Mouse (Mus musculus): ENCODE data around the gene Retn. TPM values are rescaled to one million over a fixed set of nuclear protein-coding genes. Genes with fewer than 3 reads are reported as not detected.

The Retn gene
- polyA plus RNA-seq, 1 experiment from 2014 or later = not detected

DNA sequence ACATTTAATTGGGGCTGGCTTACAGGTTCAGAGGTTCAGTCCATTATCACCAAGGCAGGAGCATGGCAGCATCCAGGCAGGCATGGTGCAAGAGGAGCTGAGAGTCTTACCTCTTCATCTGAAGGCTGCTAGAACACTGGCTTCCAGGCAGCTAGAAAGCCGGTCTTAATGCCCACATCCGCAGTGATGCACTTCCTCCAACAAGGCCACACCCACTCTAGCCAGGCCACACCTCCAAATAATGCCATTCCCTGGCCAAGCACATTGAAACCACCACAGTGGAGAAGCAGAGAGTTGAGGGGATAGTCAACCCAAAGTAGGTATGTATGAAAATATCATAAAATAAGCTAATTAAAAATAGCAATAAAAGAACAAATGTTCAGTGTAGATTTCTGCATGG lies 14.8 kb downstream of the Retn start:
- Histone ChIP-seq H3K27me3 (no peaks in the 10 kb centered on the region; the same call in 1 of the 2 replicates), H3K4me2 (replicated peaks) (no peak overlapping the region), H3K27ac (no peak overlapping the region), H3K4me3 (no peak overlapping the region), H3K4me1 (no peaks in the 10 kb centered on the region; the same call in 1 of the 2 replicates), H3K9me3 (replicated peaks) (no peaks in the 10 kb centered on the region), H3K36me3 (no peaks in the 10 kb centered on the region), H3K9ac (no peak overlapping the region)
- no peak for ATAC-seq (ENCODE audit: low FRiP score)
- 93% methylated on average over 2 of the region's 2 CpGs for WGBS

DNA sequence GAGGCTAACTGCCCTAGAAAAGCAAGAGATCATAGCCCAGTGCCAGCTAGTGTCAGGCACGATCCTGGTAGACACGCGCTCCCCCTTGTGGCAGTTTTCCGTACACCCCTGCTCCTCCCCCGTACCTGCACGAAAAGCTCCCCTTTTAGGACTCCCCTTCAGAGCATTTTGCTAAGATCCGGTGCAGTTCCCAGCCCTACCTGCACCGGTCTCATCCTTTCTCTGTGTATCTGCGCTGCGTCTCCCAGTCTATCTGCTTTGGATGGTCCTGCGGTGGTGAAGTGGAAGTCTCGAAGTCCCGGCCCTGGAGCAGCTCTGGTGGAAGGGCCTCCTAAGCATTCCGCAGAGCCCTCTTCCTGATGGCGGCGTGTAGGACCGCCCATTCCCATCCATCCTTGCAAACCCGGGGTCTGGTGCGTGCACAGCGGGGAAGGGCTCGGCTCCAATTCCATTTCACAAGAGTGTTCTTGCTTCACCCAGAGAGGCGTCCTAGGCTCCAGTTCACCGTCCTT lies 16.5 kb downstream of the Retn start, which contains the start of gene Fcor:
Gene Fcor (minus strand): TSS at position 383 of the 512 bp plus-strand sequence.
- WGBS = under 1% methylated on average over 23 of the region's 23 CpGs
- Histone ChIP-seq H3K9me3 (replicated peaks) (no peaks in the 10 kb centered on the region), H3K4me1 (peaks cover 2% of the 10 kb centered on the region; the same call in 1 of the 2 replicates), H3K9ac (peak within 1 kb of the TSS; percentile 54), H3K4me3 (peak within 1 kb of the TSS; percentile 41), H3K4me2 (replicated peaks) (peak within 1 kb of the TSS; percentile 60), H3K27me3 (no peaks in the 10 kb centered on the region; the same call in 1 of the 2 replicates), H3K27ac (peak within 1 kb of the TSS; percentile 68), H3K36me3 (no peaks in the 10 kb centered on the region)
- ATAC-seq (ENCODE audit: low FRiP score) = peak; percentile 87

DNA sequence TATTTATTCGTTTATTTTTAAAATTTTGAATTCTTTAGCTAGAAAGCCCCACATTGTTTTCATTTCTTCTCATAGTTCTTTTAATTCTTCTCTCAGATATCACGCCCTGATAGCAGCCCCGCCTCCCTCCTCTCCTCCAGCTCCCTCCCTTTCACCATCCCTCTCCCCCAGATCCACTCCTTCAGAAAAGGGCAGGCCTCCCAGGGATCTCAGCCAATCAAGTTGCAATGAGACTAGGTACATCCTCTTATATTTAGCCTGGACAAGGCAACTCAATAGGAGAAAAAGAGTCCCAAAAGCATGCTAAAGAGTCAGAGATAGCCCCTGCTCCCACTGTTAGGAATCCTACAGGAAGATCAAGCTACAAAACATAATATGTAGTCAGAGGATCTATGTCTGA lies 19.1 kb downstream of the Retn start:
- H3K4me1 ChIP-seq = peaks cover 13% of the 10 kb centered on the region
- no peak for ATAC-seq (ENCODE audit: low FRiP score)
- no peaks in the 10 kb centered on the region for H3K27me3 ChIP-seq
- no peaks in the 10 kb centered on the region for H3K9me3 ChIP-seq (replicated peaks)
- 39% methylated on average over 3 of the region's 3 CpGs for WGBS
- no peak overlapping the region for H3K4me3 ChIP-seq
- peaks cover 11% of the 10 kb centered on the region for H3K36me3 ChIP-seq
- H3K27ac ChIP-seq = no peak overlapping the region
- no peak overlapping the region for H3K4me2 ChIP-seq (replicated peaks)
- no peak overlapping the region for H3K9ac ChIP-seq

GRCm38 (mm10) chr8:3676131-3676992 lies 20.8 kb downstream of the Retn start, which contains the start of gene Trappc5:
Gene Trappc5, plus strand, starts transcription at chr8:3676299.
- peaks cover 28% of the 10 kb centered on the region for H3K36me3 ChIP-seq
- 1% methylated on average over 61 of the region's 61 CpGs for WGBS
- peak within 1 kb of the TSS; percentile 85 for H3K4me2 ChIP-seq (replicated peaks)
- H3K4me3 ChIP-seq = peak within 1 kb of the TSS; percentile 89
- H3K27ac ChIP-seq = peak within 1 kb of the TSS; percentile 85
- H3K4me1 ChIP-seq = peaks cover 13% of the 10 kb centered on the region
- ATAC-seq (ENCODE audit: low FRiP score) = peak; percentile 87
- peak within 1 kb of the TSS; percentile 96 for H3K9ac ChIP-seq
- H3K9me3 ChIP-seq (replicated peaks) = no peaks in the 10 kb centered on the region
- H3K27me3 ChIP-seq = no peaks in the 10 kb centered on the region

GRCm38 (mm10) chr8:3676993-3677579 lies 21.5 kb downstream of the Retn start:
- Histone ChIP-seq H3K36me3 (peaks cover 34% of the 10 kb centered on the region), H3K4me1 (peaks cover 13% of the 10 kb centered on the region), H3K27ac (0 out of 2 replicates have a peak overlapping the region, but pooled peaks have one; percentile 85), H3K9me3 (replicated peaks) (no peaks in the 10 kb centered on the region), H3K4me3 (peak overlapping the region; percentile 89), H3K27me3 (no peaks in the 10 kb centered on the region), H3K4me2 (replicated peaks) (peak overlapping the region; percentile 85), H3K9ac (peak overlapping the region; percentile 96)
- 6% methylated on average over 15 of the region's 15 CpGs for WGBS
- peak; percentile 14; the same call in 1 of the 2 replicates for ATAC-seq (ENCODE audit: low FRiP score)

- no peak for ATAC-seq (ENCODE audit: low FRiP score)
- 97% methylated on average over 23 of the region's 23 CpGs for WGBS
Observed at GRCm38 (mm10) chr8:3678831-3679230, 23.3 kb downstream of the Retn start.

DNA sequence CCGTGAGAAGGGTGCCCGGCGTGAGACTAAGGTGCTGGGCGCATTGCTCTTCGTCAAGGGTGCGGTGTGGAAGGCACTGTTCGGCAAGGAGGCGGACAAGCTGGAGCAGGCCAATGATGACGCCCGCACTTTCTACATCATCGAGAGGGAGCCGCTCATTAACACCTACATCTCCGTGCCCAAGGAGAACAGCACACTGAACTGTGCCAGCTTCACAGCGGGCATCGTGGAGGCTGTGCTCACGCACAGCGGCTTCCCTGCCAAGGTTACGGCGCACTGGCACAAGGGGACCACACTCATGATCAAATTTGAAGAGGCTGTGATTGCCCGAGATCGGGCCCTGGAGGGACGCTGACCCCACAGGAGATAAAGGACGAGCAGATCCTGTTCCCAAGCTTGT lies 23.7 kb downstream of the Retn start:
- Histone ChIP-seq H3K4me2 (replicated peaks) (no peak overlapping the region), H3K4me3 (no peak overlapping the region), H3K36me3 (peaks cover 43% of the 10 kb centered on the region), H3K9me3 (replicated peaks) (no peaks in the 10 kb centered on the region), H3K4me1 (peaks cover 13% of the 10 kb centered on the region), H3K9ac (no peak overlapping the region), H3K27ac (no peak overlapping the region), H3K27me3 (no peaks in the 10 kb centered on the region)
- 98% methylated on average over 23 of the region's 23 CpGs for WGBS
- ATAC-seq (ENCODE audit: low FRiP score) = no peak

More at GRCm38 (mm10) chr8:3678831-3679230, 23.3 kb downstream of the Retn start:
- H3K27ac ChIP-seq = no peak overlapping the region
- peaks cover 43% of the 10 kb centered on the region for H3K36me3 ChIP-seq
- no peak overlapping the region for H3K4me2 ChIP-seq (replicated peaks)
- H3K9ac ChIP-seq = no peak overlapping the region
- H3K9me3 ChIP-seq (replicated peaks) = no peaks in the 10 kb centered on the region
- no peaks in the 10 kb centered on the region for H3K27me3 ChIP-seq
- peaks cover 13% of the 10 kb centered on the region for H3K4me1 ChIP-seq
- no peak overlapping the region for H3K4me3 ChIP-seq

GRCm38 (mm10) chr8:3679656-3680055 lies 24.1 kb downstream of the Retn start:
- H3K27ac ChIP-seq = no peak overlapping the region
- 95% methylated on average over 5 of the region's 5 CpGs for WGBS
- no peak for ATAC-seq (ENCODE audit: low FRiP score)
- H3K9ac ChIP-seq = no peak overlapping the region
- H3K4me1 ChIP-seq = peaks cover 13% of the 10 kb centered on the region
- H3K4me3 ChIP-seq = no peak overlapping the region
- H3K4me2 ChIP-seq (replicated peaks) = no peak overlapping the region
- H3K36me3 ChIP-seq = peaks cover 43% of the 10 kb centered on the region
- H3K9me3 ChIP-seq (replicated peaks) = no peaks in the 10 kb centered on the region
- no peaks in the 10 kb centered on the region for H3K27me3 ChIP-seq

GRCm38 (mm10) chr8:3682435-3682834 lies 26.9 kb downstream of the Retn start:
- Histone ChIP-seq H3K9ac (no peak overlapping the region), H3K27ac (no peak overlapping the region), H3K4me1 (peaks cover 6% of the 10 kb centered on the region), H3K36me3 (peaks cover 43% of the 10 kb centered on the region), H3K27me3 (no peaks in the 10 kb centered on the region), H3K4me3 (no peak overlapping the region), H3K9me3 (replicated peaks) (no peaks in the 10 kb centered on the region), H3K4me2 (replicated peaks) (no peak overlapping the region)
- no peak for ATAC-seq (ENCODE audit: low FRiP score)
- 90% methylated on average over 5 of the region's 5 CpGs for WGBS

- no peaks in the 10 kb centered on the region for H3K9me3 ChIP-seq (replicated peaks)
- no peak for ATAC-seq (ENCODE audit: low FRiP score)
- 79% methylated on average over 6 of the region's 6 CpGs for WGBS
- no peak overlapping the region for H3K4me2 ChIP-seq (replicated peaks)
- no peak overlapping the region for H3K9ac ChIP-seq
- H3K36me3 ChIP-seq = peaks cover 42% of the 10 kb centered on the region
- H3K27me3 ChIP-seq = no peaks in the 10 kb centered on the region
- no peak overlapping the region for H3K4me3 ChIP-seq
- H3K27ac ChIP-seq = no peak overlapping the region
- no peaks in the 10 kb centered on the region for H3K4me1 ChIP-seq
Observed at GRCm38 (mm10) chr8:3683408-3684176, 28.0 kb downstream of the Retn start.

GRCm38 (mm10) chr8:3684530-3684929 lies 29.0 kb downstream of the Retn start:
- Histone ChIP-seq H3K27me3 (no peaks in the 10 kb centered on the region), H3K4me3 (no peak overlapping the region), H3K9ac (no peak overlapping the region), H3K36me3 (peaks cover 33% of the 10 kb centered on the region), H3K9me3 (replicated peaks) (no peaks in the 10 kb centered on the region), H3K27ac (no peak overlapping the region), H3K4me2 (replicated peaks) (no peak overlapping the region), H3K4me1 (no peaks in the 10 kb centered on the region)
- no peak for ATAC-seq (ENCODE audit: low FRiP score)

- no peak for ATAC-seq (ENCODE audit: low FRiP score)
- Histone ChIP-seq H3K4me2 (replicated peaks) (no peak overlapping the region), H3K9me3 (replicated peaks) (no peaks in the 10 kb centered on the region), H3K27me3 (no peaks in the 10 kb centered on the region), H3K4me3 (no peak overlapping the region), H3K9ac (no peak overlapping the region), H3K36me3 (peaks cover 24% of the 10 kb centered on the region), H3K27ac (no peak overlapping the region), H3K4me1 (no peaks in the 10 kb centered on the region)
- WGBS = 73% methylated on average over 5 of the region's 5 CpGs
Observed at GRCm38 (mm10) chr8:3685422-3685821, 29.9 kb downstream of the Retn start.

Data from hindbrain, embryonic 12.5 days (tissue).